Mouse (Mus musculus): ENCODE measurements around the gene Vpreb2. TPM values are rescaled to one million over a fixed set of nuclear protein-coding genes. Genes with fewer than 3 reads are reported as not detected.
"Not testable (repeated sequence)": the region's sequence is repeated elsewhere in the genome, so short reads cannot be mapped to it uniquely, and the experiment has no call there.

Vpreb2 gene
- polyA plus RNA-seq, 1 experiment from 2014 or later: not detected

GRCm38 (mm10) chr16:17999668-18000067 lies 19.4 kb downstream of the Vpreb2 start:
- no peaks in the 10 kb centered on the region for H3K36me3 ChIP-seq
- ATAC-seq (ENCODE audit: insufficient number of reproducible peaks, low FRiP score, low TSS enrichment, low read depth): no peak
- H3K9ac ChIP-seq: no peak overlapping the region
- no peak overlapping the region for H3K4me3 ChIP-seq
- no peaks in the 10 kb centered on the region for H3K9me3 ChIP-seq
- H3K27ac ChIP-seq: no peak overlapping the region
- H3K4me1 ChIP-seq: no peaks in the 10 kb centered on the region
- no peaks in the 10 kb centered on the region for H3K27me3 ChIP-seq
- no peak overlapping the region for H3K4me2 ChIP-seq
- WGBS: 87% methylated on average over 5 of the region's 5 CpGs

- WGBS: 71% methylated on average over 5 of the region's 5 CpGs
- no peaks in the 10 kb centered on the region for H3K27me3 ChIP-seq
Observed at GRCm38 (mm10) chr16:18004589-18004988, 24.4 kb downstream of the Vpreb2 start.

GRCm38 (mm10) chr16:18007083-18007482 lies 26.9 kb downstream of the Vpreb2 start:
- no peak overlapping the region for H3K4me2 ChIP-seq
- no peaks in the 10 kb centered on the region for H3K9me3 ChIP-seq
- no peaks in the 10 kb centered on the region for H3K27me3 ChIP-seq
- H3K36me3 ChIP-seq: no peaks in the 10 kb centered on the region
- H3K4me3 ChIP-seq: no peak overlapping the region
- H3K9ac ChIP-seq: no peak overlapping the region
- no peak overlapping the region for H3K27ac ChIP-seq
- ATAC-seq (ENCODE audit: insufficient number of reproducible peaks, low FRiP score, low TSS enrichment, low read depth): no peak
- WGBS: 46% methylated on average over 4 of the region's 4 CpGs
- H3K4me1 ChIP-seq: no peaks in the 10 kb centered on the region

More at GRCm38 (mm10) chr16:18004589-18004988, 24.4 kb downstream of the Vpreb2 start:
- no peaks in the 10 kb centered on the region for H3K4me1 ChIP-seq
- no peak overlapping the region for H3K27ac ChIP-seq
- H3K4me2 ChIP-seq: no peak overlapping the region
- no peak for ATAC-seq (ENCODE audit: insufficient number of reproducible peaks, low FRiP score, low TSS enrichment, low read depth)
- no peak overlapping the region for H3K4me3 ChIP-seq
- no peaks in the 10 kb centered on the region for H3K9me3 ChIP-seq
- H3K9ac ChIP-seq: no peak overlapping the region
- H3K36me3 ChIP-seq: no peaks in the 10 kb centered on the region

- Histone ChIP-seq H3K4me3 (no peak overlapping the region), H3K4me2 (no peak overlapping the region), H3K36me3 (no peaks in the 10 kb centered on the region), H3K27me3 (no peaks in the 10 kb centered on the region), H3K4me1 (no peaks in the 10 kb centered on the region), H3K9me3 (no peaks in the 10 kb centered on the region), H3K27ac (no peak overlapping the region), H3K9ac (no peak overlapping the region)
- WGBS: 71% methylated on average over 6 of the region's 6 CpGs
- ATAC-seq (ENCODE audit: insufficient number of reproducible peaks, low FRiP score, low TSS enrichment, low read depth): no peak
Observed at GRCm38 (mm10) chr16:18011101-18011500, 30.9 kb downstream of the Vpreb2 start.

- not testable (repeated sequence) for H3K27me3 ChIP-seq; H3K4me2 ChIP-seq; H3K9me3 ChIP-seq; H3K27ac ChIP-seq; H3K4me1 ChIP-seq; H3K36me3 ChIP-seq; ATAC-seq (ENCODE audit: insufficient number of reproducible peaks, low FRiP score, low TSS enrichment, low read depth); H3K4me3 ChIP-seq; H3K9ac ChIP-seq
- WGBS: 55% methylated on average over 4 of the region's 4 CpGs
Observed at GRCm38 (mm10) chr16:18016482-18016881, 36.3 kb downstream of the Vpreb2 start.

- no peaks in the 10 kb centered on the region for H3K36me3 ChIP-seq
- no peak overlapping the region for H3K9ac ChIP-seq
- no peaks in the 10 kb centered on the region for H3K4me1 ChIP-seq
- no peak overlapping the region for H3K4me3 ChIP-seq
- no peak overlapping the region for H3K27ac ChIP-seq
- no peaks in the 10 kb centered on the region for H3K9me3 ChIP-seq
- no peak for ATAC-seq (ENCODE audit: insufficient number of reproducible peaks, low FRiP score, low TSS enrichment, low read depth)
- WGBS: 64% methylated on average over 8 of the region's 8 CpGs
- H3K27me3 ChIP-seq: no peaks in the 10 kb centered on the region
- no peak overlapping the region for H3K4me2 ChIP-seq
Observed at GRCm38 (mm10) chr16:18022780-18023557, 42.7 kb downstream of the Vpreb2 start.

- H3K9ac ChIP-seq: no peak overlapping the region
Observed at GRCm38 (mm10) chr16:18027371-18027770, 47.1 kb downstream of the Vpreb2 start.

More at GRCm38 (mm10) chr16:18027371-18027770, 47.1 kb downstream of the Vpreb2 start:
- no peaks in the 10 kb centered on the region for H3K9me3 ChIP-seq
- H3K27ac ChIP-seq: no peak overlapping the region
- H3K27me3 ChIP-seq: no peaks in the 10 kb centered on the region
- no peaks in the 10 kb centered on the region for H3K4me1 ChIP-seq
- H3K36me3 ChIP-seq: no peaks in the 10 kb centered on the region
- H3K4me3 ChIP-seq: no peak overlapping the region
- no peak overlapping the region for H3K4me2 ChIP-seq
- 71% methylated on average over 2 of the region's 2 CpGs for WGBS
- ATAC-seq (ENCODE audit: insufficient number of reproducible peaks, low FRiP score, low TSS enrichment, low read depth): no peak

Other genes with a start within 250 kb of the Vpreb2 start
- gene Med15, start 247.5 kb upstream of the Vpreb2 start, polyA plus RNA-seq (2015; fragmentation: Nextera tagmentation; extraction: Ambion mirVana): 40.6 and 42.8 TPM in 2 replicates
- 83.9 and 88.5 TPM in 2 replicates for gene Klhl22, start 220.8 kb upstream of the Vpreb2 start, polyA plus RNA-seq (2015; fragmentation: Nextera tagmentation; extraction: Ambion mirVana)
- 25.0 and 32.4 TPM in 2 replicates for gene Scarf2, start 183.1 kb upstream of the Vpreb2 start, polyA plus RNA-seq (2015; fragmentation: Nextera tagmentation; extraction: Ambion mirVana)
- gene B830017H08Rik, start 147.3 kb upstream of the Vpreb2 start, polyA plus RNA-seq (2015; fragmentation: Nextera tagmentation; extraction: Ambion mirVana): 0.17 TPM in 1 of 2 replicates, not detected in the other
- 2.2 and 3.4 TPM in 2 replicates for gene Car15, start 142.1 kb upstream of the Vpreb2 start, polyA plus RNA-seq (2015; fragmentation: Nextera tagmentation; extraction: Ambion mirVana)
- gene Gm20518, start 88.8 kb upstream of the Vpreb2 start, polyA plus RNA-seq (2015; fragmentation: Nextera tagmentation; extraction: Ambion mirVana): 0.27 and 0.29 TPM in 2 replicates
- not detected in 2 replicates for gene Tssk1, start 86.2 kb upstream of the Vpreb2 start, polyA plus RNA-seq (2015; fragmentation: Nextera tagmentation; extraction: Ambion mirVana)
- 88.5 and 88.8 TPM in 2 replicates for gene Dgcr2, start 81.9 kb upstream of the Vpreb2 start, polyA plus RNA-seq (2015; fragmentation: Nextera tagmentation; extraction: Ambion mirVana)
- gene Tssk2, start 81.8 kb upstream of the Vpreb2 start, polyA plus RNA-seq (2015; fragmentation: Nextera tagmentation; extraction: Ambion mirVana): not detected in 2 replicates
- gene Ess2, start 69.1 kb upstream of the Vpreb2 start, polyA plus RNA-seq (2015; fragmentation: Nextera tagmentation; extraction: Ambion mirVana): 35.8 and 37.3 TPM in 2 replicates
- not detected in 2 replicates for gene Gsc2, start 65.4 kb upstream of the Vpreb2 start, polyA plus RNA-seq (2015; fragmentation: Nextera tagmentation; extraction: Ambion mirVana)
- gene Slc25a1, start 52.2 kb upstream of the Vpreb2 start, polyA plus RNA-seq (2015; fragmentation: Nextera tagmentation; extraction: Ambion mirVana): 81.5 and 86.0 TPM in 2 replicates
- gene Dgcr6, start 72.4 kb downstream of the Vpreb2 start, polyA plus RNA-seq (2015; fragmentation: Nextera tagmentation; extraction: Ambion mirVana): 108 and 114 TPM in 2 replicates
- gene Prodh, start 109.8 kb downstream of the Vpreb2 start, polyA plus RNA-seq (2015; fragmentation: Nextera tagmentation; extraction: Ambion mirVana): 10.9 and 11.8 TPM in 2 replicates
- gene Rtn4r, start 147.2 kb downstream of the Vpreb2 start, polyA plus RNA-seq (2015; fragmentation: Nextera tagmentation; extraction: Ambion mirVana): 7.0 and 7.9 TPM in 2 replicates
- not detected in 2 replicates for gene Ccdc188, start 237.5 kb downstream of the Vpreb2 start, polyA plus RNA-seq (2015; fragmentation: Nextera tagmentation; extraction: Ambion mirVana)

All from limb, embryonic 15.5 days (tissue).